Mouse (Mus musculus) adrenal gland, postnatal 25 days (tissue): Measurements from ENCODE around the gene Shc2. TPM values are rescaled to one million over a fixed set of nuclear protein-coding genes. Genes with fewer than 3 reads are reported as not detected.

Experiments used
- DNase-seq: peaks from one replicate; pipeline ENCODE4 v3.0.0; 2021; ENCODE audit warnings: mixed read lengths
- total RNA-seq: library from RNA; stranded (reverse); gene quantifications from 2 replicates; pipeline ENCODE4 v1.2.3, GENCODE M21; 2021

Shc2 gene
- total RNA-seq, 1 experiment from 2014 or later, result 3.5 TPM

- DNase-seq, result no peak
These were observed 23.4 kb downstream of the Shc2 start for GRCm38 (mm10) chr10:79614305-79614643.

GRCm38 (mm10) chr10:79613578-79614304, 24.0 kb downstream of the Shc2 start, which contains the start of gene C2cd4c:
C2cd4c (minus strand) TSS chr10:79614025.
- peak; percentile 46 for DNase-seq

- no peak for DNase-seq
These were observed 25.3 kb downstream of the Shc2 start for GRCm38 (mm10) chr10:79612192-79613135.

- DNase-seq, result no peak
These were observed 26.4 kb downstream of the Shc2 start for GRCm38 (mm10) chr10:79611296-79611695.

GRCm38 (mm10) chr10:79609276-79609675, 28.4 kb downstream of the Shc2 start:
- no peak for DNase-seq

GRCm38 (mm10) chr10:79607892-79608291, 29.8 kb downstream of the Shc2 start:
- DNase-seq, result no peak

- no peak for DNase-seq
These were observed 31.2 kb downstream of the Shc2 start for GRCm38 (mm10) chr10:79606537-79606936.

GRCm38 (mm10) chr10:79597936-79598230, 39.8 kb downstream of the Shc2 start:
- no peak for DNase-seq

- no peak for DNase-seq
These were observed 40.4 kb downstream of the Shc2 start for GRCm38 (mm10) chr10:79597051-79597935.

GRCm38 (mm10) chr10:79595590-79595929, 42.2 kb downstream of the Shc2 start:
- no peak for DNase-seq

GRCm38 (mm10) chr10:79594872-79595589, 42.7 kb downstream of the Shc2 start:
- DNase-seq, result peak; percentile 40

- no peak for DNase-seq
These were observed 43.6 kb downstream of the Shc2 start for GRCm38 (mm10) chr10:79594111-79594510.

GRCm38 (mm10) chr10:79590702-79591101, 47.0 kb downstream of the Shc2 start:
- no peak for DNase-seq

GRCm38 (mm10) chr10:79587752-79588126, 50.0 kb downstream of the Shc2 start:
- no peak for DNase-seq

GRCm38 (mm10) chr10:79587061-79587751, 50.5 kb downstream of the Shc2 start, which contains the start of gene Theg:
Theg (minus strand) TSS chr10:79587331.
- no peak for DNase-seq

- no peak for DNase-seq
These were observed 51.5 kb downstream of the Shc2 start for GRCm38 (mm10) chr10:79586243-79586642.

- DNase-seq, result no peak
These were observed 52.0 kb downstream of the Shc2 start for GRCm38 (mm10) chr10:79585723-79586122.

GRCm38 (mm10) chr10:79585136-79585535, 52.6 kb downstream of the Shc2 start:
- no peak for DNase-seq

- no peak for DNase-seq
These were observed 53.3 kb downstream of the Shc2 start for GRCm38 (mm10) chr10:79584426-79584825.

- no peak for DNase-seq
These were observed 53.7 kb downstream of the Shc2 start for GRCm38 (mm10) chr10:79584021-79584420.

GRCm38 (mm10) chr10:79581501-79581900, 56.2 kb downstream of the Shc2 start:
- no peak for DNase-seq
